Mouse (Mus musculus) liver, adult 10 weeks (tissue): ENCODE measurements around the gene Ptpn6. TPM values are rescaled to one million over a fixed set of nuclear protein-coding genes. Genes with fewer than 3 reads are reported as not detected.

Source experiments
- polyA plus RNA-seq: library from polyadenylated mRNA; stranded (reverse); fragments of 350-450 nt; fragmentation: Illumina TruSeq; extraction: RNeasy Lipid Tissue Mini Kit (QIAGEN cat#74804); gene quantifications from one replicate; pipeline ENCODE4 v1.2.3, GENCODE M21; 2014; ENCODE audit warnings: low read depth, low replicate concordance

Ptpn6 gene
- polyA plus RNA-seq: 3.8 TPM

GRCm38 (mm10) chr6:124738511-124739023 lies at the start of gene Ptpn6:
Gene Ptpn6 (minus strand): TSS chr6:124738714.

DNA sequence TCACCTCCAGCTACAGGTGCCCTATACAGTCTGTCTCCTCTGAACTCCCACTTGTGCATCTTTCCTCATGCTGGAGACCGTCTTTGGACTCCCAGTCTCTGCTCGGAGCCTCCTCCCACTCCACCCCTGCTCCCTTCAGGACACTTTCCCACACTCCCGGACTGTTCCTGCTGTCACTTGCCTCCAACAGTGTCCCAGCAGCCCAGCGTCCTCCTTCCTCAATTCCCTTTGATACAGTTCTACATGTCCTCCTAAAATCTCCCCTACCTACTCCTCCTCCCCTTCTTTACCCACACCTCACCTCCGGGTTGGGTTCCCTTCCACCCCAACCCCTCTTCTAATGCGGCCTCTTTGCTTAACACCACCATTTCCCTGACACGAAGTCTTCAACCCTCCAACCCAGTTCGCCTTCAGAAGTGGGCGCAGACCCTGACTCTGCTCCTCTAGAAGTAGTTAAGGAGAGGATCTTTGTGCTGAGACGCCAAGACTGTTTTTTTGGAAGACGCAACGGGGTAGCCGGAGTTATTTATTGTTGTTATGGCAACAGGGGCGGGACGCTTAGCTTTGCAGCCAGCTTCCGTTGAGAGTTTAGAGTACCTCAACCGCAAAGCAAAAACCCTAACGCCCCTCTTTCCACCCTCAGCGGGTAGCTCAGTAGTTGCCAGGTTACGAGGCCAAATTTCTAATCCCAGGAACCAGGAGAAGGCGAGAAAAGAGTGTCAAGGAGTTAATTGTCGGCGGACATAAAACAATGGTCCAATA lies 40.9 kb upstream of the Ptpn6 start, which contains the start of gene Lrrc23:
Lrrc23 (minus strand) TSS at position 506 of the 762 bp plus-strand sequence.

GRCm38 (mm10) chr6:124769101-124769765 lies 30.7 kb upstream of the Ptpn6 start, which contains the start of gene Eno2:
Gene Eno2 (minus strand): TSS chr6:124769673.

GRCm38 (mm10) chr6:124755831-124756595 lies 17.5 kb upstream of the Ptpn6 start, which contains the start of the genes Gm45234 and Atn1:
Gene Gm45234 (minus strand): TSS chr6:124756021.
Gene Atn1 (minus strand): TSS chr6:124756524.

GRCm38 (mm10) chr6:124740888-124741761 lies 2.6 kb upstream of the Ptpn6 start, which contains the start of gene Grcc10:
Gene Grcc10 (minus strand): TSS chr6:124741374.

DNA sequence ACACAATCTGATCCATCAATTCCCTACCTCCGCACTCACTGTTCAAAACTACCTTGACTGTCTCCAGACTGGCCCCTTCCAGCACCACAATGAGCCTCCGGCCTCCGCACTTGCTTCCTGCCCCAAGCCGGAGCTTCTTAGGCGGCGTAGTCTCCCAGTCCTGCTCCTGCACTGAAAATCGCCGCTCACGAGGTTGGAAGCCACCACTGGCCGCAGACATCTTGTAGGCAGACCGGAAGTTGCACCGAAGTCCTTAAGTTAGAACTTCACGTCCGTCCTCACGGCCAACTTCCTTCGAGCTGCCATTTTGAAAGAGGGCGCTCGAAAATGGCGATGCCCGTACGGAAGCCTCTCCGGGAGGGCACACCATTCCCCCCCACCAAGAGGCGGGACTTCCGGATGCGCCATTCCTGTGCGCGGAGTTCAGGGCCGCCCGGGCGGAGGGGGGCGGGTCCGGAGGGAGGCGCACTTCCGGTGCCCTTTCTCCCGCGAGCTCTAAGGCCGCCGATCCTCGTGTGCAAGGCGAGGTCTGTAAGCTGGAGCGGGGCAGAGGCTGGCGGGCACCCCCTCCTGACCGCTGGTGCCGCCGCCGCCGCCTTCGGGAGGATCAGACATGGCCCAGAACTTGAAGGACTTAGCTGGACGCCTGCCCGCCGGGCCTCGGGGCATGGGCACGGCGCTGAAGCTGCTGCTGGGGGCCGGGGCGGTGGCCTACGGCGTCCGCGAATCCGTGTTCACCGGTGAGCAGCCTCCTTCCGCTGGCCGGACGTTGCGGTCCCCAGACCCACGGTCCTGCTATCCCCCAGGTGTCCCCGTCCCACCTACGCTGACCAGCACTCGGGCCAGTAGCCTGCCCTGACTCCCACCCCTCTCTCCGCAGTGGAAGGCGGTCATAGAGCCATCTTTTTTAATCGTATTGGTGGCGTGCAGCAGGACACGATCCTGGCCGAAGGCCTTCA lies 26.4 kb downstream of the Ptpn6 start, which contains the start of the genes Emg1 and Phb2:
Emg1 (minus strand) TSS at position 355 of the 959 bp plus-strand sequence.
Phb2 (plus strand) TSS at position 513 of the 959 bp plus-strand sequence.

Other genes starting within 250 kb of the Ptpn6 start
- gene C1rl, start 245.6 kb downstream of the Ptpn6 start, polyA plus RNA-seq: 26.1 TPM
- gene C1ra, start 226.3 kb downstream of the Ptpn6 start, polyA plus RNA-seq: 93.0 TPM
- 437 TPM for gene C1s1, start 196.4 kb downstream of the Ptpn6 start, polyA plus RNA-seq
- gene C1rb, start 168.4 kb downstream of the Ptpn6 start, polyA plus RNA-seq: not detected
- gene C1s2, start 102.6 kb downstream of the Ptpn6 start, polyA plus RNA-seq: not detected
- 44.0 TPM for gene Lpcat3, start 75.7 kb downstream of the Ptpn6 start, polyA plus RNA-seq
- 22.3 TPM for gene Emg1, start 26.5 kb downstream of the Ptpn6 start, polyA plus RNA-seq
- gene Phb2, start 26.4 kb downstream of the Ptpn6 start, polyA plus RNA-seq: 46.9 TPM
- 7.5 TPM for gene Grcc10, start 2.7 kb upstream of the Ptpn6 start, polyA plus RNA-seq
- gene Gm45234, start 17.3 kb upstream of the Ptpn6 start, polyA plus RNA-seq: not detected
- gene Atn1, start 17.8 kb upstream of the Ptpn6 start, polyA plus RNA-seq: 0.56 TPM
- gene Eno2, start 31.0 kb upstream of the Ptpn6 start, polyA plus RNA-seq: not detected
- not detected for gene Lrrc23, start 41.0 kb upstream of the Ptpn6 start, polyA plus RNA-seq
- not detected for gene Spsb2, start 69.9 kb upstream of the Ptpn6 start, polyA plus RNA-seq
- gene Tpi1, start 75.6 kb upstream of the Ptpn6 start, polyA plus RNA-seq: 50.1 TPM
- 12.3 TPM for gene Usp5, start 90.8 kb upstream of the Ptpn6 start, polyA plus RNA-seq
- gene Cdca3, start 90.8 kb upstream of the Ptpn6 start, polyA plus RNA-seq: 0.90 TPM
- gene Gnb3, start 101.6 kb upstream of the Ptpn6 start, polyA plus RNA-seq: not detected
- not detected for gene P3h3, start 119.0 kb upstream of the Ptpn6 start, polyA plus RNA-seq
- gene Gpr162, start 125.3 kb upstream of the Ptpn6 start, polyA plus RNA-seq: not detected
- 0.16 TPM for gene Cd4, start 149.5 kb upstream of the Ptpn6 start, polyA plus RNA-seq
- not detected for gene Lag3, start 173.0 kb upstream of the Ptpn6 start, polyA plus RNA-seq
- 344 TPM for gene Ptms, start 181.4 kb upstream of the Ptpn6 start, polyA plus RNA-seq
- gene Mlf2, start 192.7 kb upstream of the Ptpn6 start, polyA plus RNA-seq: 16.7 TPM
- 16.8 TPM for gene Cops7a, start 226.8 kb upstream of the Ptpn6 start, polyA plus RNA-seq